Mouse (Mus musculus) liver, postnatal 0 days (tissue): ENCODE data around the gene Edem3.

Source experiments
- CTCF ChIP-seq: sonication (generic); IDR thresholded peaks from 2 replicates; pipeline ENCODE4 v1.5.1; 2016; ENCODE audit warnings: antibody characterized with exemption, low read depth
- EP300 ChIP-seq: IDR thresholded peaks from 2 replicates; pipeline ENCODE4 v1.6.1; 2016; ENCODE audit warnings: antibody characterized with exemption, low read depth, mild to moderate bottlenecking

DNA sequence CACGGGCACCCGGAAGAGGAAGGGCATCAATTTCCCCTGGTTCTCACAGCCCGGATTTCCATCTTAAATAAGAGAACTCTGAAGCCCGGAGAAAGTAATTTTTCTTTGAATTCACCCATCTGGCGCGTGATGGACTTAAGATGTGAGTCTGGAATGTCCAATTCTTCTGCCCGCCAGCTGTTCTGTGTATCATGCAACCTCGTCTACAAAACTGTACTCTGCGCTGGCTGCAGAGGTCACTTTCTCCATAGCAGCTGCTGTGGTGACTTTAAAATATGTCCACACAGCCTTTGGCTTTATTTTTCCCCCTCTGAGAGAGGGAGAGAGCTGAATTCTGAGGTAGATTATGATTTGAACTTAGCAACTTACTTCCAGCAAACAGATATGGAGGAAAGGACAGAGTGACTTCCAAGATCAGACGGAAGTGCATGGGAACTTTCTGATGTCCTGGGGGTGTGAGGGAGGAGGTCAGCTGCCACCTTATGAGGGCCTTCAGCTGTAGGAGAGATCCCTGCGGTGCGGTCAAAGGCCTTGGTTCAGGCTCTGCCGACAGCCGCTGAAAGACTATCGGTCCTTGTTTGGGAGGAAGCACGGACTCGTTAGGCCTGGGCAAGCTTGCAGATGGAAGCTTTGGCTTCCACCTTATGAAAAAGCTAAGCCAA lies 108.1 kb downstream of the Edem3 start:
- TF ChIP-seq CTCF, result no peak
- no peak for TF ChIP-seq EP300
